ENCODE assay signal across 15 mouse cellular contexts in the genomic region with DNA sequence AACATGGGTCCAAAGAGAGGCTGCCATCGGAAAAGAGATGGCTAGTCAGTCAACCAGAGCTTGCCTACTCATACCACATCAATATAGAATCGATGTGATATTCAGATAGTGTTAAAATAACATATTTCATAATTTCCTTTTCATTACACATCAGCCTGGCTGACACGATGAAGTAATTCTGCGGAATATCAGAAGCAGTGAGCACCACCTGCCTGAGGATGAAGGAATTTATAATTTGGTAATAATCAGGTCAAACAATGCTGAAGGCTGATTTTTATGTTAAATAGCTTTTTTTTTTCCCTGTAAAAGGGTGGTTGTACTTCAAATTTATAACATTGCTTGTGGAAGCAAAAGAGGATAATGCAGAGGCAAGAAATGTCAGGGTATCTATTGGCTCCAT.
"Had no signal": no experiment of that assay in that cellular context is flagged by ENCODE, and none has a peak within 500 bp of the region (broad histone marks: within the 10 kb centered on the region; RNA-seq: fewer than 3 reads in every experiment).

No protein-coding gene starts in this region.

- H3K27ac ChIP-seq: lung, embryonic 15.5 days; macrophage; midbrain, embryonic 13.5 days; neural tube, embryonic 12.5 days; stomach, embryonic 15.5 days; stomach, postnatal 0 days had no signal

- H3K9ac ChIP-seq: liver, postnatal 0 days; lung, embryonic 15.5 days; midbrain, embryonic 13.5 days; neural tube, embryonic 12.5 days; stomach, embryonic 15.5 days had no signal

- DNase-seq: liver, postnatal 0 days; lung, adult 2 months; lung, postnatal 14 days; lung, postnatal 36 days; right cerebral cortex, postnatal 14 days; thymus, adult 2 months; thymus, postnatal 25 days; thymus, postnatal 4 days had no signal

- H3K27me3 ChIP-seq: lung, embryonic 15.5 days; megakaryocyte, embryonic 14.5 days; midbrain, embryonic 13.5 days; neural tube, embryonic 12.5 days; stomach, embryonic 15.5 days had no signal

- H3K4me3 ChIP-seq: lung, embryonic 15.5 days; megakaryocyte, embryonic 14.5 days; midbrain, embryonic 13.5 days; neural tube, embryonic 12.5 days; stomach, embryonic 15.5 days had no signal

- H3K4me1 ChIP-seq: lung, embryonic 15.5 days; megakaryocyte, embryonic 14.5 days; neural tube, embryonic 12.5 days; stomach, embryonic 15.5 days had no signal

- H3K36me3 ChIP-seq: lung, embryonic 15.5 days; midbrain, embryonic 13.5 days; neural tube, embryonic 12.5 days; stomach, embryonic 15.5 days had no signal
